Mouse (Mus musculus) ES-Bruce4 (cell line): Measurements from ENCODE around the gene Irf2bp1. TPM values are rescaled to one million over a fixed set of nuclear protein-coding genes. Genes with fewer than 3 reads are reported as not detected.

Experiments used
- H3K27ac ChIP-seq: 2 replicates; pipeline ENCODE4 v1.5.1; 2012; ENCODE audit warnings: low read length, inconsistent platforms; ENCODE audit not compliant: insufficient read depth
- H3K27me3 ChIP-seq: 2 replicates; pipeline ENCODE4 v1.6.1; 2012; ENCODE audit warnings: mild to moderate bottlenecking, low read length, inconsistent platforms; ENCODE audit not compliant: control insufficient read depth, poor library complexity, insufficient read depth, severe bottlenecking
- H3K36me3 ChIP-seq: 2 replicates; pipeline ENCODE4 v1.6.1; 2012; ENCODE audit warnings: inconsistent platforms, mild to moderate bottlenecking, low read length, moderate library complexity; ENCODE audit not compliant: control insufficient read depth, poor library complexity, insufficient read depth, severe bottlenecking
- H3K4me1 ChIP-seq: one replicate; pipeline ENCODE4 v1.8.1; 2011; ENCODE audit warnings: low read length; ENCODE audit not compliant: control insufficient read depth, insufficient read depth
- H3K4me3 ChIP-seq: 2 replicates; pipeline ENCODE4 v1.5.1; 2011; ENCODE audit warnings: low read depth, mild to moderate bottlenecking, low read length
- H3K9ac ChIP-seq: 2 replicates; pipeline ENCODE4 v1.6.1; 2012; ENCODE audit warnings: low read depth, mild to moderate bottlenecking, inconsistent platforms; ENCODE audit not compliant: poor library complexity, severe bottlenecking
- H3K9me3 ChIP-seq: replicated peaks from 2 replicates; pipeline ENCODE4 v1.6.1; 2012; ENCODE audit warnings: mild to moderate bottlenecking, low read length, inconsistent platforms; ENCODE audit not compliant: control insufficient read depth, poor library complexity, insufficient read depth, severe bottlenecking
- CTCF ChIP-seq: IDR thresholded peaks from one replicate; pipeline ENCODE4 v1.8.1; 2011; ENCODE audit warnings: low read depth, low read length
- EP300 ChIP-seq: IDR thresholded peaks from 2 replicates; pipeline ENCODE4 v1.6.1; 2011; ENCODE audit warnings: low read depth, low read length; ENCODE audit not compliant: insufficient read depth
- POLR2A ChIP-seq: IDR thresholded peaks from one replicate; pipeline ENCODE4 v1.8.1; 2011; ENCODE audit warnings: low read length; ENCODE audit not compliant: insufficient read depth
- polyA plus RNA-seq: library from polyadenylated mRNA; stranded (reverse); fragments of >200 nt; gene quantifications from 2 replicates; pipeline ENCODE4 v1.2.4, GENCODE M21; 2011; ENCODE audit warnings: low read depth; ENCODE audit not compliant: missing spikeins, insufficient read depth, insufficient read length

Gene Irf2bp1
- polyA plus RNA-seq, 1 experiment = 16.2 TPM

DNA sequence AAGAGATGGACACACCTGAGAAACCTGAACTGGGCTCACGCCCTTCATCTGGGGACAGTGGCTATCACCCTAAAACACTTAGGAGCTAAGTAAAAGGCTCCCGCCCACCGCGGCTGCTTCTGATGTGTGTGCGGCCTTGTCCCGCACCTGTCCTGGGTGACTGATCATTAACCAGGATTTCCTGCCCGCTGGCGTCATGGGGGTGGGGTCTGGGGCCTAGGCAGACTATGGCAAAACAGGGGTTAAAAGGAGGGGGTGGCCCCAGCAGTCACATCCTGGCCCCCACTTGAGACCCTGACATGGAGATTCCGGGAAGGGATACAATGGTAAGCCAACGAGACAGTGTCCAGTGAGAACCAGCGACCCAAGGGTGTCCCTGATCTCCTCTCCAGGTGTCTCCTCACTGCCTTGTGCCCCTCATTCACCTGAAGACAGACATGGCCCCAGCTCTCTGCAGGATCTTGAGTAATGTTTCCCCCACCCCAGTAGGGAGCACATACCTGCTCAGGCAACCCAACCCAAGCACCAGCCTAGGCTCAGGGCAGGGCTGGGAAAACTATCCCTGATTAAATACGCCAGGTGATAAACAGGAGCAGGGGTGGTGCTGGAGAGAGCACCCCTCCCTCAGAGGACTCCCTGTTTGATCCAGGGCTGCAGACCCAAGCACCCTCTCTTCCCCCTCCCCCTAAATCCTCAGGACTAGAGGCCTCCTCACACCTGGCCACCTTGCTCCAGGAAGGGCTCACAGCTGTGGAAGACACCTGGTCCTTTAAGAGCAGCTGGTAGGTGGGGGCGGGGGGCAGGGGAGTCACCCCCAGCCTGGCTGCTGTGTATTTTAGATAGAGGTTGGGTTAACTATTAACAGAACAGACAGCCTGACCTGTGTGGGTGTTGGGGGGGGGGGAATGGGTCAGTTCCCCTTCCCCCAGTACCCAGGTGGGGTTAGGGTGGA lies 3.5 kb downstream of the Irf2bp1 start:
- no peaks in the 10 kb centered on the region for H3K27me3 ChIP-seq
- H3K9ac ChIP-seq = no peak overlapping the region
- H3K4me1 ChIP-seq = no peaks in the 10 kb centered on the region
- no peaks in the 10 kb centered on the region for H3K9me3 ChIP-seq
- no peak overlapping the region for H3K27ac ChIP-seq
- TF ChIP-seq CTCF (no peak), POLR2A (no peak), EP300 (no peak)
- no peak overlapping the region for H3K4me3 ChIP-seq
- H3K36me3 ChIP-seq = peaks cover 5% of the 10 kb centered on the region; the same call in 1 of the 2 replicates

DNA sequence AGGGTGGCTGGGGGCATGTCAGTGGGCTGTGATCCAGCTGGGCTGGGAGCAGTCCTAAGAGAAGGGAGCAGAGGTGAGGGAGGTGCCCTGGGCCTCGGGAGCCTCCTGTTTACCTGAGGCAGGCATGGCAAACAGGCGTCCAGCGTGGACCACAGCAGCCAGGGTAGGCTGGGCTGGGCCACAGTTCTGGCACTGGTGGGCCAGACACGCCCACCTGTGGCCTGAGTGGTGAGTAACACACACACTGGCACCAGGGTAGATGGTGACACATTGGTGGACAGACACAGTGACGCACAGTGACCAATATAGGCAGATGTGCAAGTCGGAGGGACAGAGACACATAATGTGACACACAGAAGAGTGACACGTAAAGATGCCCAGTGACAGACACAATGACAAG lies 6.7 kb downstream of the Irf2bp1 start:
- H3K4me1 ChIP-seq = no peaks in the 10 kb centered on the region
- TF ChIP-seq EP300 = no peak
- no peak overlapping the region for H3K4me3 ChIP-seq
- H3K36me3 ChIP-seq = peaks cover 2% of the 10 kb centered on the region; the same call in 1 of the 2 replicates
- no peak overlapping the region for H3K27ac ChIP-seq
- H3K9ac ChIP-seq = no peak overlapping the region
- H3K27me3 ChIP-seq = no peaks in the 10 kb centered on the region
- H3K9me3 ChIP-seq = no peaks in the 10 kb centered on the region

DNA sequence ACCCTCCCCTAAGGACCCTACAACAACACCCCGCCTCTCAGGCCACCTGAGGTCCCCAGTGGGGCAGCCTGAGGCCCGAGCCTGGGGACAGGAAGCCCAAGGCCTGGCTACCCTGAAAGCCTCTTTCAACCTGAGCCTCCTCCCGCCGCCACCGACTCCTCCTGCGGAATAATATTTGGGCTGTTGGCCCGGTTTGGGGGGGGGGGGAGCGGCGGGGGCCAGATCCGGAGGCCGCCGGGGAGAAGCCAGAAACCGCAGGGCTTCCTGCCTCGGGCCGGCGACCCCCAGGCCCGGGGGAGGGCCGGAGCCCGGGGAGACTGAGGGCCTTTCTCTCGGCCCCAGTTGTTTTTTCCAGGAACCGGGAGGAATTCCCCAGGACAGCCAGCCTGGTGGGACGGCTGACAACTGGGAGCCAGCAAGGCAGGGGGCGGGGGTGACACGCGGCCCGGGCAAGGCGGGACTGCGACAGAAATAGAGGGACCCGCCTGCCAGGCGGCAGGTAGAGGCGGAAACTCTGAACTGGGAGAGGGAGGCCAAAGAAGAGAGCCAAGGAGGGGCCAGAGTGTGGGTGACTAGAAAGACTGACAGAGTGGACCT lies 8.3 kb downstream of the Irf2bp1 start:
- H3K4me1 ChIP-seq = no peaks in the 10 kb centered on the region
- H3K9me3 ChIP-seq = no peaks in the 10 kb centered on the region
- H3K36me3 ChIP-seq = no peaks in the 10 kb centered on the region
- TF ChIP-seq CTCF (no peak), POLR2A (no peak), EP300 (no peak)
- peak overlapping the region; percentile 88 for H3K9ac ChIP-seq
- peak overlapping the region; percentile 35; the same call in 1 of the 2 replicates for H3K4me3 ChIP-seq
- H3K27me3 ChIP-seq = no peaks in the 10 kb centered on the region
- no peak overlapping the region for H3K27ac ChIP-seq

- TF ChIP-seq CTCF (no peak), EP300 (no peak), POLR2A (no peak)
- no peak overlapping the region for H3K4me3 ChIP-seq
- no peaks in the 10 kb centered on the region for H3K9me3 ChIP-seq
- H3K9ac ChIP-seq = no peak overlapping the region
- H3K36me3 ChIP-seq = no peaks in the 10 kb centered on the region
- no peak overlapping the region for H3K27ac ChIP-seq
- no peaks in the 10 kb centered on the region for H3K4me1 ChIP-seq
- no peaks in the 10 kb centered on the region for H3K27me3 ChIP-seq
Measured at GRCm38 (mm10) chr7:19012882-19013281, 9.0 kb downstream of the Irf2bp1 start.

DNA sequence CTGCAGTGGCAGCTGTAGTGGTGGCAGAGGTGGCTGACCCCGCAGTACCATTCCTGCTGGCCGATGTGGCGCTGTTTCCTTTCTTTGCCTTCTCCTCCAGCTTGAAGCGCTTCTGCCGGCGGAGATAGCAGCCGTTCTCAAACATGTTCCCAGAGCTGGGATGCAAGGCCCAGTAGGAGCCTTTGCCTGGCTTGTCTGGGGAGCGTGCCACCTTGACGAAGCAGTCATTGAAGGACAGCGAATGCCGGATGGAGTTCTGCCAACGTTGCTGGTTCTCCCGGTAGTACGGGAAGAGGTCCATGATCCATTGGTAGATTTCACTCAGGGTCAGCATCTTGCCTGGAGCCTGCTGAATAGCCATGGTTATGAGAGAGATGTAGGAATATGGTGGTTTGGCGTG lies 10.6 kb downstream of the Irf2bp1 start:
- Histone ChIP-seq H3K36me3 (no peaks in the 10 kb centered on the region), H3K9ac (no peak overlapping the region), H3K9me3 (no peaks in the 10 kb centered on the region), H3K27ac (no peak overlapping the region), H3K4me1 (peaks cover 1% of the 10 kb centered on the region), H3K27me3 (no peaks in the 10 kb centered on the region), H3K4me3 (no peak overlapping the region)
- TF ChIP-seq CTCF (peak; percentile 9), POLR2A (no peak), EP300 (no peak)

GRCm38 (mm10) chr7:19016042-19016441 lies 12.2 kb downstream of the Irf2bp1 start:
- Histone ChIP-seq H3K4me1 (peaks cover 3% of the 10 kb centered on the region), H3K27me3 (no peaks in the 10 kb centered on the region), H3K9me3 (no peaks in the 10 kb centered on the region), H3K27ac (no peak overlapping the region), H3K4me3 (no peak overlapping the region), H3K9ac (no peak overlapping the region), H3K36me3 (no peaks in the 10 kb centered on the region)
- TF ChIP-seq CTCF = no peak
- no peak for TF ChIP-seq POLR2A
- TF ChIP-seq EP300 = no peak
